Mouse (Mus musculus) myocyte (in vitro differentiated cells): ENCODE measurements at regions not wholly inside any gene's neighbourhood (a gene's known extent, or its start where the extent isn't known, plus 50 kb on each side); places are given as distances from the start of the nearest gene placed in this dataset.

Source experiments
- CEBPB ChIP-seq: IDR thresholded peaks from 2 replicates; pipeline ENCODE4 v1.6.1; 2011; ENCODE audit warnings: mild to moderate bottlenecking, moderate library complexity; ENCODE audit not compliant: poor library complexity, insufficient read depth, severe bottlenecking
- E2F4 ChIP-seq: IDR thresholded peaks from one replicate; pipeline ENCODE4 v1.6.1; 2011; ENCODE audit warnings: mild to moderate bottlenecking, control low read depth, moderate library complexity; ENCODE audit not compliant: insufficient read depth
- MAX ChIP-seq: IDR thresholded peaks from one replicate; pipeline ENCODE4 v1.6.1; 2011; ENCODE audit warnings: low read depth, mild to moderate bottlenecking, control low read depth
- MYOD1 ChIP-seq, 3 experiments: IDR thresholded peaks; one replicate each; pipeline ENCODE4 v1.6.1; 2011; ENCODE audit warnings: control low read depth in 2 of 3, low read depth in 2 of 3, mild to moderate bottlenecking in 2 of 3, moderate library complexity in 1 of 3; ENCODE audit not compliant: insufficient read length in 2 of 3, control insufficient read depth in 1 of 3
- POLR2A ChIP-seq: IDR thresholded peaks from one replicate; pipeline ENCODE4 v1.6.1; 2011; ENCODE audit warnings: low read depth, mild to moderate bottlenecking, control low read depth, moderate library complexity; ENCODE audit not compliant: insufficient read length
- POLR2AphosphoS2 ChIP-seq: IDR thresholded peaks from one replicate; pipeline ENCODE4 v1.6.1; 2011; ENCODE audit warnings: low read depth, control low read depth; ENCODE audit not compliant: insufficient read length
- REST ChIP-seq: IDR thresholded peaks from one replicate; pipeline ENCODE4 v1.6.1; 2011; ENCODE audit warnings: mild to moderate bottlenecking, control low read depth, moderate library complexity; ENCODE audit not compliant: insufficient read depth, insufficient read length
- SRF ChIP-seq: IDR thresholded peaks from one replicate; pipeline ENCODE4 v1.6.1; 2011; ENCODE audit warnings: low read depth; ENCODE audit not compliant: control insufficient read depth, insufficient read length
- TCF12 ChIP-seq: IDR thresholded peaks from one replicate; pipeline ENCODE4 v1.6.1; 2011; ENCODE audit warnings: mild to moderate bottlenecking, control low read depth; ENCODE audit not compliant: poor library complexity, insufficient read depth, severe bottlenecking
- USF1 ChIP-seq: IDR thresholded peaks from one replicate; pipeline ENCODE4 v1.6.1; 2011; ENCODE audit warnings: low read depth, mild to moderate bottlenecking, control low read depth, moderate library complexity

DNA sequence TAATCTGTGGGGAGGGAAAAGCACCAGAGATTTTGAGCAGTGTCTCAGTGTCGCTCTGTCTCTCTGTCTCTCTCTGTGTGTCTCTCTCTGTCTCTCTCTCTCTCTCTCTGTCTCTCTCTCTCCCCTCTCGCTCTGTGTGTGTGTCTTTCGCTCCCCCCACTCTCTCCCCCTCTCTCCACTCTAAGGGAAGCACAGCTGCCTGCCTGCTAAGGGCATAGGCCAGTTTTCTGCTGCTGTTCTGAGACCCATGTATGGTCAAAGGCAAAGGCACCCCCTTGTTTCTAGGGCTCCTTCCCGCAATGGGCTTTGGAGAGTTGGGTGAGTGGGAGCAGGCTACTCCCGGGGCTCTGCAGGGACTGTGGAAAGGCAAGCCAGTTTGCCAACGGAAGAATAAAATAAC, 192.2 kb downstream of the Lmo4 start:
- TF ChIP-seq TCF12: no peak
- no peak for TF ChIP-seq POLR2A
- TF ChIP-seq E2F4: no peak
- no peak for TF ChIP-seq MAX
- TF ChIP-seq POLR2AphosphoS2: no peak
- TF ChIP-seq SRF: no peak
- no peak for TF ChIP-seq REST
- TF ChIP-seq CEBPB: no peak
- no peak for TF ChIP-seq MYOD1 (IDR thresholded peaks at IDR 0.05; ENCODE audit: control insufficient read depth in 1 of 3, insufficient read length in 2 of 3, low read depth in 2 of 3)
- TF ChIP-seq USF1: no peak
